7 mouse cellular contexts compared by ENCODE assay signal in genomic region chr7:35234361-35235245, GRCm38 (mm10). TPM values are rescaled to one million over a fixed set of nuclear protein-coding genes. Genes with fewer than 3 reads are reported as not detected.
DNase-seq lines count a peak whose midpoint lies in the region; ATAC-seq lines count a peak whose summit lies in the region.

No protein-coding gene starts in this region.

- H3K4me1 ChIP-seq in embryonic facial prominence, embryonic 11.5 days (ENCODE audit: control insufficient read depth, insufficient read depth, low read length): no peaks in the 10 kb centered on the region
- peaks cover 15% of the 10 kb centered on the region for H3K4me1 ChIP-seq in limb, embryonic 10.5 days
- peaks cover 12% of the 10 kb centered on the region for H3K4me1 ChIP-seq in midbrain, embryonic 13.5 days (replicated peaks)

- no peaks in the 10 kb centered on the region for H3K27me3 ChIP-seq in embryonic facial prominence, embryonic 11.5 days (ENCODE audit: control insufficient read depth, insufficient read depth, low read length)
- H3K27me3 ChIP-seq in limb, embryonic 10.5 days (ENCODE audit: low read depth, poor library complexity, severe bottlenecking): no peaks in the 10 kb centered on the region
- H3K27me3 ChIP-seq in midbrain, embryonic 13.5 days: no peaks in the 10 kb centered on the region

- H3K9ac ChIP-seq in embryonic facial prominence, embryonic 11.5 days (replicated peaks; ENCODE audit: low read length): peak overlapping the region; percentile 68
- peak overlapping the region; percentile 61 for H3K9ac ChIP-seq in midbrain, embryonic 13.5 days (replicated peaks)

- peak overlapping the region; percentile 39 for H3K4me2 ChIP-seq in embryonic facial prominence, embryonic 11.5 days (ENCODE audit: low read depth, low read length)
- peak overlapping the region; percentile 58 for H3K4me2 ChIP-seq in midbrain, embryonic 13.5 days (replicated peaks)

- peak overlapping the region; percentile 58 for H3K4me3 ChIP-seq in embryonic facial prominence, embryonic 11.5 days (ENCODE audit: low read depth, low read length)
- H3K4me3 ChIP-seq in limb, embryonic 10.5 days: peak overlapping the region; percentile 69
- H3K4me3 ChIP-seq in midbrain, embryonic 13.5 days (replicated peaks): peak overlapping the region; percentile 51

- DNase-seq in adrenal gland, postnatal 14 days: peak; percentile 98
- DNase-seq in embryonic facial prominence, embryonic 11.5 days (ENCODE audit: low spot score): peak; percentile 100
- DNase-seq in kidney, adult 11 months: peak; percentile 97
- peak; percentile 100 for DNase-seq in limb, embryonic 10.5 days (ENCODE audit: low spot score)
- DNase-seq in spleen, adult 12 weeks (ENCODE audit: low spot score): peak; percentile 84

- ATAC-seq in embryonic facial prominence, embryonic 11.5 days (replicated peaks; ENCODE audit: insufficient number of reproducible peaks, low FRiP score, low TSS enrichment, low read depth): peak; percentile 84
- peak; percentile 82 for ATAC-seq in granulocyte monocyte progenitor cell, adult 5-6 weeks (replicated peaks; ENCODE audit: poor library complexity, severe bottlenecking)
- ATAC-seq in midbrain, embryonic 13.5 days: peak; percentile 91

- H3K9me3 ChIP-seq in embryonic facial prominence, embryonic 11.5 days (replicated peaks; ENCODE audit: control insufficient read depth, low read length): no peaks in the 10 kb centered on the region
- H3K9me3 ChIP-seq in limb, embryonic 10.5 days (replicated peaks): no peaks in the 10 kb centered on the region
- peaks cover 5% of the 10 kb centered on the region; the same call in 1 of the 2 replicates for H3K9me3 ChIP-seq in midbrain, embryonic 13.5 days

- peak overlapping the region; percentile 80 for H3K27ac ChIP-seq in embryonic facial prominence, embryonic 11.5 days (replicated peaks; ENCODE audit: low read depth, low read length)
- H3K27ac ChIP-seq in limb, embryonic 10.5 days: peak overlapping the region; percentile 88
- peak overlapping the region; percentile 89 for H3K27ac ChIP-seq in midbrain, embryonic 13.5 days

- under 1% methylated on average over 45 of the region's 45 CpGs for WGBS in embryonic facial prominence, embryonic 11.5 days
- under 1% methylated on average over 45 of the region's 45 CpGs for WGBS in limb, embryonic 10.5 days
- under 1% methylated on average over 45 of the region's 45 CpGs for WGBS in midbrain, embryonic 13.5 days

- H3K36me3 ChIP-seq in embryonic facial prominence, embryonic 11.5 days (replicated peaks; ENCODE audit: control insufficient read depth, insufficient read depth, low read depth, low read length): no peaks in the 10 kb centered on the region
- no peaks in the 10 kb centered on the region for H3K36me3 ChIP-seq in limb, embryonic 10.5 days
- no peaks in the 10 kb centered on the region for H3K36me3 ChIP-seq in midbrain, embryonic 13.5 days

RNA-seq across cellular contexts. Expression of gene Lrp3, which starts 19.3 kb away (rescaled TPM):
- 15.1 and 18.3 TPM in 2 replicates for total RNA-seq in adrenal gland, postnatal 14 days (2021)
- polyA plus RNA-seq in embryonic facial prominence, embryonic 11.5 days (2014; fragmentation: Nextera tagmentation; extraction: Ambion mirVana): 8.8 and 9.0 TPM in 2 replicates
- total RNA-seq in granulocyte monocyte progenitor cell, adult 5-6 weeks (2014; fragmentation: Nextera tagmentation): not detected in 2 replicates
- not detected in 2 replicates for total RNA-seq in granulocyte monocyte progenitor cell, adult 5-6 weeks (2017)
- polyA plus RNA-seq in limb, embryonic 10.5 days (2016; fragmentation: Nextera tagmentation; extraction: Ambion mirVana): 7.8 and 9.4 TPM in 2 replicates
- polyA plus RNA-seq in midbrain, embryonic 13.5 days (2015; fragmentation: Nextera tagmentation; extraction: Ambion mirVana): 25.9 and 31.1 TPM in 2 replicates

RNA-seq across cellular contexts. Expression of gene Slc7a10, which starts 48.4 kb away (rescaled TPM):
- 1.5 and 3.6 TPM in 2 replicates for total RNA-seq in adrenal gland, postnatal 14 days (2021)
- polyA plus RNA-seq in embryonic facial prominence, embryonic 11.5 days (2014; fragmentation: Nextera tagmentation; extraction: Ambion mirVana): 0.24 and 0.78 TPM in 2 replicates
- total RNA-seq in granulocyte monocyte progenitor cell, adult 5-6 weeks (2014; fragmentation: Nextera tagmentation): not detected in 2 replicates
- not detected in 2 replicates for total RNA-seq in granulocyte monocyte progenitor cell, adult 5-6 weeks (2017)
- polyA plus RNA-seq in limb, embryonic 10.5 days (2016; fragmentation: Nextera tagmentation; extraction: Ambion mirVana): 0.31 TPM in 1 of 2 replicates, not detected in the other
- 3.4 and 3.6 TPM in 2 replicates for polyA plus RNA-seq in midbrain, embryonic 13.5 days (2015; fragmentation: Nextera tagmentation; extraction: Ambion mirVana)

Comparison
In these comparisons a context has a peak if more than half of its experiments do, and no peak if none do; other contexts are left out.
1. Peak in every context shown above with its lines: DNase-seq, ATAC-seq, H3K4me3 ChIP-seq and H3K27ac ChIP-seq.